Mouse (Mus musculus) forebrain, embryonic 10.5 days (tissue): ENCODE measurements around the gene Uspl1. TPM values are rescaled to one million over a fixed set of nuclear protein-coding genes. Genes with fewer than 3 reads are reported as not detected.

Experiments
- DNase-seq: peaks from one replicate; pipeline ENCODE4 v3.0.0-alpha.2; 2017; ENCODE audit warnings: low spot score; ENCODE audit errors: extremely low spot score
- H3K27ac ChIP-seq: fragments of 300-500 bp; sonication (generic); 2 replicates; pipeline ENCODE4 v1.5.1; 2016; ENCODE audit warnings: mild to moderate bottlenecking
- H3K27me3 ChIP-seq: fragments of 300-500 bp; sonication (generic); 2 replicates; pipeline ENCODE4 v1.6.1; 2016; ENCODE audit warnings: mild to moderate bottlenecking; ENCODE audit not compliant: poor library complexity, severe bottlenecking
- H3K36me3 ChIP-seq: fragments of 300-500 bp; sonication (generic); replicated peaks from 2 replicates; pipeline ENCODE4 v1.6.1; 2016; ENCODE audit warnings: mild to moderate bottlenecking, moderate library complexity
- H3K4me1 ChIP-seq: fragments of 300-500 bp; sonication (generic); 2 replicates; pipeline ENCODE4 v1.6.1; 2016
- H3K4me3 ChIP-seq: fragments of 300-500 bp; sonication (generic); 2 replicates; pipeline ENCODE4 v1.5.1; 2016; ENCODE audit warnings: mild to moderate bottlenecking, moderate library complexity
- H3K9me3 ChIP-seq: fragments of 300-500 bp; sonication (generic); 2 replicates; pipeline ENCODE4 v1.6.1; 2016; ENCODE audit warnings: mild to moderate bottlenecking, moderate library complexity
- WGBS: fragments of 180-500 bp; shearing (Covaris S2); methylation state at CpG from one replicate; pipeline ENCODE4 v1.1.7; 2016; 5-methylcytosine and 5-hydroxymethylcytosine counted together
- polyA plus RNA-seq: library from polyadenylated mRNA; unstranded; fragments of >200 nt; fragmentation: Nextera tagmentation; extraction: Ambion mirVana; gene quantifications from 2 replicates; pipeline ENCODE4 v1.2.1, GENCODE M21; 2016

Uspl1 gene
- polyA plus RNA-seq, 1 experiment from 2014 or later = 73.3 TPM

- DNase-seq = no peak
- Histone ChIP-seq H3K36me3 (no peaks in the 10 kb centered on the region), H3K4me3 (no peak overlapping the region), H3K27me3 (no peaks in the 10 kb centered on the region), H3K9me3 (peaks cover 4% of the 10 kb centered on the region; the same call in 1 of the 2 replicates), H3K27ac (no peak overlapping the region), H3K4me1 (peaks cover 9% of the 10 kb centered on the region)
- WGBS = 91% methylated on average over 3 of the region's 3 CpGs
Observed at GRCm38 (mm10) chr5:149150882-149151281, 33.3 kb upstream of the Uspl1 start.

- no peak overlapping the region; the same call in 1 of the 2 replicates for H3K27ac ChIP-seq
- 62% methylated on average over 13 of the region's 13 CpGs for WGBS
- no peak overlapping the region for H3K4me3 ChIP-seq
- peaks cover 9% of the 10 kb centered on the region for H3K4me1 ChIP-seq
- no peaks in the 10 kb centered on the region for H3K27me3 ChIP-seq
- H3K9me3 ChIP-seq = peaks cover 4% of the 10 kb centered on the region; the same call in 1 of the 2 replicates
- DNase-seq = no peak
- no peaks in the 10 kb centered on the region for H3K36me3 ChIP-seq
Observed at GRCm38 (mm10) chr5:149152063-149152773, 31.9 kb upstream of the Uspl1 start.

GRCm38 (mm10) chr5:149152774-149153155 lies 31.4 kb upstream of the Uspl1 start:
- no peak for DNase-seq
- Histone ChIP-seq H3K36me3 (no peaks in the 10 kb centered on the region), H3K4me1 (peaks cover 9% of the 10 kb centered on the region), H3K4me3 (no peak overlapping the region), H3K27ac (no peak overlapping the region), H3K27me3 (no peaks in the 10 kb centered on the region), H3K9me3 (peaks cover 4% of the 10 kb centered on the region; the same call in 1 of the 2 replicates)
- 75% methylated on average over 12 of the region's 12 CpGs for WGBS

GRCm38 (mm10) chr5:149156886-149157563 lies 27.1 kb upstream of the Uspl1 start:
- peaks cover 8% of the 10 kb centered on the region for H3K4me1 ChIP-seq
- WGBS = 94% methylated on average over 18 of the region's 18 CpGs
- H3K4me3 ChIP-seq = no peak overlapping the region
- no peak for DNase-seq
- H3K9me3 ChIP-seq = no peaks in the 10 kb centered on the region
- no peak overlapping the region for H3K27ac ChIP-seq
- no peaks in the 10 kb centered on the region for H3K27me3 ChIP-seq
- H3K36me3 ChIP-seq = no peaks in the 10 kb centered on the region

GRCm38 (mm10) chr5:149159021-149159420 lies 25.1 kb upstream of the Uspl1 start:
- H3K27ac ChIP-seq = no peak overlapping the region
- H3K4me3 ChIP-seq = no peak overlapping the region
- no peaks in the 10 kb centered on the region for H3K27me3 ChIP-seq
- H3K36me3 ChIP-seq = no peaks in the 10 kb centered on the region
- DNase-seq = no peak
- H3K9me3 ChIP-seq = no peaks in the 10 kb centered on the region
- H3K4me1 ChIP-seq = peaks cover 6% of the 10 kb centered on the region; the same call in 1 of the 2 replicates
- 87% methylated on average over 6 of the region's 6 CpGs for WGBS

- Histone ChIP-seq H3K27ac (no peak overlapping the region), H3K27me3 (no peaks in the 10 kb centered on the region), H3K4me3 (no peak overlapping the region), H3K4me1 (peaks cover 17% of the 10 kb centered on the region), H3K36me3 (no peaks in the 10 kb centered on the region), H3K9me3 (no peaks in the 10 kb centered on the region)
- 85% methylated on average over 4 of the region's 4 CpGs for WGBS
- no peak for DNase-seq
Observed at GRCm38 (mm10) chr5:149160469-149160868, 23.7 kb upstream of the Uspl1 start.

GRCm38 (mm10) chr5:149162890-149163289 lies 21.3 kb upstream of the Uspl1 start:
- DNase-seq = no peak
- no peak overlapping the region for H3K27ac ChIP-seq
- 93% methylated on average over 7 of the region's 7 CpGs for WGBS
- H3K9me3 ChIP-seq = no peaks in the 10 kb centered on the region
- H3K4me3 ChIP-seq = no peak overlapping the region
- no peaks in the 10 kb centered on the region for H3K36me3 ChIP-seq
- peaks cover 17% of the 10 kb centered on the region for H3K4me1 ChIP-seq
- no peaks in the 10 kb centered on the region for H3K27me3 ChIP-seq

GRCm38 (mm10) chr5:149164881-149165280 lies 19.3 kb upstream of the Uspl1 start:
- 63% methylated on average over 7 of the region's 7 CpGs for WGBS
- DNase-seq = no peak
- Histone ChIP-seq H3K27ac (peak overlapping the region; percentile 25; the same call in 1 of the 2 replicates), H3K36me3 (no peaks in the 10 kb centered on the region), H3K4me1 (peaks cover 17% of the 10 kb centered on the region), H3K4me3 (no peak overlapping the region), H3K9me3 (no peaks in the 10 kb centered on the region), H3K27me3 (no peaks in the 10 kb centered on the region)

GRCm38 (mm10) chr5:149166011-149166410 lies 18.1 kb upstream of the Uspl1 start:
- Histone ChIP-seq H3K9me3 (no peaks in the 10 kb centered on the region), H3K27me3 (no peaks in the 10 kb centered on the region), H3K36me3 (no peaks in the 10 kb centered on the region), H3K4me1 (peaks cover 17% of the 10 kb centered on the region), H3K4me3 (no peak overlapping the region), H3K27ac (no peak overlapping the region)
- no peak for DNase-seq
- WGBS = 94% methylated on average over 10 of the region's 10 CpGs

- no peak overlapping the region for H3K4me3 ChIP-seq
- H3K27ac ChIP-seq = no peak overlapping the region
- H3K9me3 ChIP-seq = no peaks in the 10 kb centered on the region
- no peak for DNase-seq
- 90% methylated on average over 2 of the region's 2 CpGs for WGBS
- H3K36me3 ChIP-seq = no peaks in the 10 kb centered on the region
- H3K27me3 ChIP-seq = no peaks in the 10 kb centered on the region
- peaks cover 17% of the 10 kb centered on the region for H3K4me1 ChIP-seq
Observed at GRCm38 (mm10) chr5:149168051-149168450, 16.1 kb upstream of the Uspl1 start.

- no peaks in the 10 kb centered on the region for H3K9me3 ChIP-seq
- H3K27ac ChIP-seq = no peak overlapping the region
- no peaks in the 10 kb centered on the region for H3K36me3 ChIP-seq
- H3K4me3 ChIP-seq = no peak overlapping the region
- no peaks in the 10 kb centered on the region for H3K27me3 ChIP-seq
- no peak for DNase-seq
- WGBS = 93% methylated on average over 9 of the region's 9 CpGs
- peaks cover 13% of the 10 kb centered on the region for H3K4me1 ChIP-seq
Observed at GRCm38 (mm10) chr5:149168816-149169215, 15.3 kb upstream of the Uspl1 start.

- DNase-seq = no peak
- H3K36me3 ChIP-seq = no peaks in the 10 kb centered on the region
- no peaks in the 10 kb centered on the region for H3K9me3 ChIP-seq
- no peaks in the 10 kb centered on the region for H3K4me1 ChIP-seq
- H3K27me3 ChIP-seq = no peaks in the 10 kb centered on the region
- WGBS = 55% methylated on average over 8 of the region's 8 CpGs
- H3K27ac ChIP-seq = no peak overlapping the region
- H3K4me3 ChIP-seq = no peak overlapping the region
Observed at GRCm38 (mm10) chr5:149170841-149171588, 13.1 kb upstream of the Uspl1 start.

GRCm38 (mm10) chr5:149172246-149172645 lies 11.9 kb upstream of the Uspl1 start:
- Histone ChIP-seq H3K4me3 (no peak overlapping the region), H3K27me3 (no peaks in the 10 kb centered on the region), H3K9me3 (no peaks in the 10 kb centered on the region), H3K36me3 (no peaks in the 10 kb centered on the region), H3K4me1 (no peaks in the 10 kb centered on the region), H3K27ac (no peak overlapping the region)
- WGBS = 77% methylated on average over 10 of the region's 10 CpGs
- no peak for DNase-seq
